Mouse (Mus musculus) urinary bladder, postnatal 25 days (tissue): ENCODE data around the gene Rem2.

ENCODE experiments used
- DNase-seq: peaks from one replicate; pipeline ENCODE4 v3.0.0; 2022; ENCODE audit warnings: low spot score

Gene Rem2

DNA sequence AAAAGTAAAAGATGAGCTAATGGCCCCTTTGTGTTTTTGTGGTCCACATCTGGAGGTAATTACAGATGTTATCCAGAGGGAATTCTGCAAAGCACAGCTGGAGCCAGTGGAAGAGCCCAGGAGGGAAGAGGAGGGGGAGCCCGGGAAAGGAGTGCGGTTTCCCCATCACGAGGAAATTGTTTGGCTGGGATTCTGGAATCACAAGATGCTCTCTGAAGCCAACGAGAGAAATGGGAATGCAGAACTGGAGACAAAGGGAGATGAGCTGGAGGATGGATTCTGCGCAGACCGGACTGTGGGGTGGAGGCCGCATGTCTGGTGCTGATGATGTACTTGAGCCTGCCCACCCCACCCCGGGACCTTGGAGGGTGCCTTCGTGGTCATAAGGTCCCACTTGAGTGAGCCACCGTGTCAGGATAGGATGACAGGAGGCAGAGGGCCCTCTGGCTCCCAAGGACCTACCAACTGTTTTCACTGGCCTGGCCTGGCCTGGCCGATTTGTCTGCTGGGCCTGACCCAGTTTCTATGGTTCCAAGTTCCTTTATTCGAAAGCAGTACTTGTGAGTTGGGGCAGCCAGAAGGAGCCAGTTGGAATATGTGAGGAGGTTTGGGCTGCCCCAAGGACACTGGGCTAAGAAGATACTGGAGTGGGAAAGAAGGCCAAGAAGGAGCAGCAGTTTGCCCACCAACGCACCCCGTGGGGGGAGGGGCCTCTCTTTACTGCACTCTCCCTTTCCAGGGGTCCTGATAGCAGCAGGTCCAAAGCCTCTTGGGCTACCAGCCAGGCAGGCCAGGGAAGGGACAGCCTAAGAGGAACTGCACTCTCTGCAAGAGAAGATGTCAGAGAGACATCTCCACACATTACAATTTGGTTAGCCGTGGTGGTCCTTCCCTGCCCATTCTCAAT lies 31.9 kb upstream of the Rem2 start:
- DNase-seq, result peak; percentile 33

DNA sequence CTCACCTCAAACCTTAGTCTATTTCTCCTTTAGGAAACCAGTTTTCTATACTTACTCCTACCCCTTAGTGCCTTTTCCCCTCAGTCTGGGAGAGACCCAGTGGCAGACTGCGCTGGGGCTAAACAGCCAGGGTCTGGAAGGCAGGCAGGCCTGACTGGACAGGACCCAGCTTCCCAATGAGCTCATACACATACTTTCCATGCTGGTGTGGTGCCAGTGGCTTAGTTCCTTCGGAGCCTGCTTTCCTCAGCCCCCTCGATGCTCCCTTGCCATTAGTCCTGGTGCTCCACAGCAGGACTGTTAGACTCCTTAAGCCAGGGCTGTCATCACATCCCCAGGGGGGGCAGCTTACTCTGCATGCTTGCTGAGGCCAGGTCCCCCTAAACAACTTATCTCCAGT lies 30.4 kb upstream of the Rem2 start:
- no peak for DNase-seq

DNA sequence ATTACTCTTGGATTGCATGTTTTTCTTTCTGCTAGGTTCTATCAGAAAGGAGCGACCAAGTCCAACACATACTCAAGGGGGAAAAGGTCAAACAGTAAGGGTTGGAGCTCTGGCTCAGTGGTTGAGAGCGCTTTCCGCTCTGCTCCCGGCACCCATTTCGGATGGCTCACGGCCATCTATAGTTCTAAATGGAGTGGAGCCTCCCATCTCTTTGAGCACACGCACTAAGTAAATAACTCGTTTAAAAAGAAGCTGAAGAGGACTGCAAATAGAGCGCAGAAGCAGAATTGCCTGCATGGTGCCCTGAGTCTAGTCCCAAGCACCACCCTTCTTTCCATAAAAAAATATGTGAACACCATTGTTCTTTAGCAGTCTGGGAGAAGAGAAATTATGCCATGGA lies 22.3 kb upstream of the Rem2 start:
- no peak for DNase-seq

DNA sequence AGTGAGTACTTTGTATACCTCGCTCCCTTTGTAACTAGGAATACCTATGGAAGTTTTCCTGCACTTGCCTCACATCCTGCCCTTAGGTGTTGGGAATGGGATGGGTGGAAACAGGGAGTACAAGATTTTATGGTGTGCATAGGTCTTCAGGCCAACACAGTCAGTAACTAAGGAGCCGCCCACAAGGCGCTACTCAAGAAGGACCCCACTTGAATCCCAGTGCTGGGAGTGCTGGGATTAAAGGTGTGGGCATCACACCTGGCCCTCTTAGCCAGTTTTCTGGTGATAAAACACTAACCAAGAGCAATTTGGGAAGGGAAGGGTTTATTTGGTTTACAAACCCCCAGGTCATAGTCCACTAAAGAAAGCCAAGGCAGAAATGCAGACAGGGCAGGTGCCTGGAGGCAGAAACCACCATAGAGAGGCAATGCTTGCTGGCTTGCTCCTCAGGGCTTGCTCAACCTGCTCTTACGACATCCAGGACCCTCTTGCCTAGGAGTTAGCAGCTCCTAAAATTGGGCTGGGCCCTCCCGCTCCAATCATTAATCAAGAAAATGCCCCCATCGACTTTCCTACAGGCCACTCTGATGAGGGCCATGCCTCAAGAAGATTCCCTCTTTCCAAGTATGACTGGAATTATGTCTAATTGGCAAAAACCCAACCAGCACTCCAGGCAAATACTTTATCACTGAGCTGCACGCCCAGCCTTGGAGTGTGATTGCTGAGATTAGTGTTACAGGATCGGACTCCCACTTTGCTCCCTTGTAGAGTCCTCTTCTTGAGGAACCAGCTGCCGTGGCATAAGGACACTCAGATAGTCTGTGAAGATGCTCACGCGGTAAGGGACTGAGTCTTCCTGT lies 21.0 kb upstream of the Rem2 start:
- no peak for DNase-seq

DNA sequence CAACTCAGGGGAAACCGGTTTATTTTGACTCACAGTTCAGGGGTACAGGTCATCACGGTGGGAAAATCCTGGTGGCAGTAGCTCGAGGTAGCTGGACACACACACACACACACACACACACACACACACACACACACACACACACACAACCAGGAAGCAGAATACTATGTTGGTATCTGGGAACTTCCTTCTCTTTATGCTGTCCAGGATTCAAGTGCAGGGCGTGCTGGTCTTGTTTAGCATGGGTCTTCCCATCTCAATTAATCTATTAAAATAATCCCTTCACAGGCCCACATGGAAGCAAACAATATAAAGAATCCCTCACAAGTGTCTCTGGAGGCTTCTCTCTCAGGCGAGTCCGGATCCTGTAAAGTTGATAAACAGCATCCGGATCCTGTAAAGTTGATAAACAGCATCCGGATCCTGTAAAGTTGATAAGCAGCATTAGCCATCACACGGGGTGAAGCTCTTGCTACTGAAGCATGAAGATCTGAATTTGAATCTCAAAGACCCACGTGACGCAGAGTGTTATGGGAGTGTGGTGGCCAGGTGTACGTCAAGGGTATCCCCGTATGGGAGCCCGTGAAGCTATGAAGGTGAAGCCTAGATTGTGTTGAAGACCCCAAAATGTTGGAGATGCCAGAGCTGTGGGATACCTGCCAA lies 17.9 kb upstream of the Rem2 start:
- no peak for DNase-seq

DNA sequence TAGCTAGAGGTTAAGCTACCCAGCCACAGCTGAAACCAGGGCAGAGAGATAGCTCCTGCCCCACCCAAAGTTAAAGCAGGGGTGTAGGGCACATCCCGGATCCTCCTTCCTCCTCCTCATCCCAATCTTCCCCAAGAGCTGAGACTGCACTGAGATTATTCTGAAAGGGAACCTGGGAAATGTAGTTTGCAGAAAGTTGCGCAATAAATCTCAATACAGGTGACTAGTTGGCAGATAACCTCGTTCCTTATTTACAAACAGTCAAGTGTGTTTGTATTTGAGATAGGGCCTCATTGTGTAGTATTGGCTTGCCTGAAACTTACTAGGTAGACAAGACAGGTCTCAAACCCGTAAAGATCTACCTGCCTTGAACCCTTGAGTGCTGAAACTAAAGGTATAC lies 13.8 kb upstream of the Rem2 start:
- DNase-seq, result no peak

DNA sequence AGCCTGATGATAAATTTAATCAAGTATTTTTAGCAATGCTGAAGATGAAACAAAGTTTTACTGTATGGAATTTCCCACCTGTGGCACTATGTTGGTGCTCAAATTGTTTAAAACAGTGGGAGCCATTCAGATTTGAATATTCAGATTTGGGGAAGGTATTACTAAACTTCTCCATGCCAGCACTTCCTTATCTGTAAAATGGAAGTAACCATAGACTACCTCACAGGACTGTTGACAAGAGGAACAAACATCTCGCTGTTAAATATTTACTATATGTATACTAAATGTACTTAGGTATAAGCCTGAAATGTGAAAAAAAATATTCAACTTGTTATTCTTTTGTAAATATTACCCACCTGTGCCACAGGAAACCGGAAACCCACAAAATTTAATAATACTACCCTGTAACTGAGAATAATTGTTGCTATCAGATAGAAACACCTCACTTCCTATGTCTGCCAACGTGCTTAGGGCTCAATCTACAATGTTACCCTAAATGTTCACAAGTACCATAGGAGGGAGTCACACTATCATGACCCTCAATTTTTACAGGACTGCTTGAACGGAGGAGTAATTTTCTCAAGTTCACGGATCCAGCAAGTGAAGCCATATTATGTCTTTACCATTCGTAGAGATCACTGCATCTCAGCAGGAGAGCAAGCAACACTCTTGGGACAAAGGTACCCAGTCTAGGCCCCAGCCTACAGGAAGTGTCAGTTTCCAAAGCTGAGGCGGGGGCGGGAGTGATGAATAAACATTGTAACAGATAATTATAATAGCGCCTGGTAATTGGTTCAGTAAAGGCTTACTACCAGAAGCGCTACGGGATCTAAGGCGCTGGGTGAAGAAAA lies 12.6 kb upstream of the Rem2 start:
- DNase-seq, result no peak

DNA sequence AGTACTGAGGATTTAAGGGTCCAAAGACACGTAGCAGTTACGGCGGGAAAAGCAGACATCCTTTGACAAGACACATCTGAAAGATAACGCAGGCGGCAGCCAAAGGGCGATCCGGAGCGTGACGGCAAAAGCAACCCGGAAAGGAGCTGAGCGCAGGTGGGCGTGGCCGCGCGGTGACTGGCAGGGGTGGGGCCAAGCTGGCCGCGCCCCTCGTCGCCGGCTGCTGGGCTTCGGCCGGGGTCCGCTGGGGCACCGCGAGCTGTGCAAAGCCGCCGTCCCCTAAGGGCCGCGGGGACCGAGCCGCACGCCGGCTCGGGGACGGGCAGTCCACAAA lies 12.0 kb upstream of the Rem2 start, which contains the start of gene Lrp10:
Gene Lrp10 (plus strand): TSS at position 179 of the 334 bp plus-strand sequence.
- DNase-seq, result peak; percentile 87

DNA sequence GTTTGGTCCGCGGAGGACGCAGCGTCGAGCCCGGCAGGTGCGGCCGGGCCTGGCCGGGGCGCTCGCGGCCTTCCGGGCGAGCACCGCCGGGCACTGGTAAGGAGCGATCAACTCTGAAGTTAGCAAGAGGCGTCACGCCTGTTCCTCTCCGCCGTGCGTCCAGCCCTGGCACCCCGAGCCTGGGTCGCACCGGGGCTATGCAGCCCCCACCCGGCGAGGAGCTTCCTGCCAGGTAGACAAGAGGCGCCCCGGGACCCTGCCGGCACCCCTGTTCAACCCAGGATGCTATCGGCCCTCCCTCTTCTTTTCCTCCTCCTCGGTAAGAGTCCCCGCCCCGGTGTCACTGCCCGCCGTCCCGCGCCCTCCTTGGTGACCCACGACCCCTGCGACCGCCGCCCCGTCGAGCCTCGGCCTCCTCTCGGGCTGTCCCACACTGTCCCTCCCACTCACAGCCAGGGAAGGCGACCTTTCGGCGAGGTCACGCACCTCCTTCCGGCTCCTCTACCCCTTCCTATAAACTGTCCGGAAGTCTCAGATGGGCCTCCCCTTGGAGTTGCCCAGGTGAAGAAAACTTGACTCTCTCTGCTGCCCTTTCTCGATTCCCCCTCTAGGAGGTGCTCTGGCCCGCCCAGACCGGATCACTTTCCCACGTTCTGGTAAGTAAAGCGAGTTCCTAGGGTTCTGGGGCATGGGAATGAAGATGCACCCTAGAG lies 11.5 kb upstream of the Rem2 start:
- peak; percentile 51 for DNase-seq

DNA sequence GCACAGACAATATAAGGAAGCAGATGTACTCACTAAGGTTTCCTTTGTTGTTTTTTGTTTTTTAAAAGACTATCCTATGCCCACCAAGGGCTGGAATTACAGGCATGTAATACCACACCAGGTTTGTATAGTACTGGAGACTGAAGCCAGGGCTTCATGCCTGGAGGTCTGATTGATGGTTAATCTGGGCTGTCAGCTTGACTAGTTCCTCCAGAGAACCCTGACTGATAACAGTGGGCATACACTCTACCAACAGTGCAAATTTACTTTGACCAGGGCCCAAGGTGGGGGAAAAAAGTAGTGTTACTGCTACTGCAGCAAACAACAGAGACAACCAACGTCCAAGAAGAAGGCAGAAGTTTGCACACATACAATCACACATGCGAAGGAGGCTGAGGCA lies 4.4 kb upstream of the Rem2 start:
- DNase-seq, result no peak

DNA sequence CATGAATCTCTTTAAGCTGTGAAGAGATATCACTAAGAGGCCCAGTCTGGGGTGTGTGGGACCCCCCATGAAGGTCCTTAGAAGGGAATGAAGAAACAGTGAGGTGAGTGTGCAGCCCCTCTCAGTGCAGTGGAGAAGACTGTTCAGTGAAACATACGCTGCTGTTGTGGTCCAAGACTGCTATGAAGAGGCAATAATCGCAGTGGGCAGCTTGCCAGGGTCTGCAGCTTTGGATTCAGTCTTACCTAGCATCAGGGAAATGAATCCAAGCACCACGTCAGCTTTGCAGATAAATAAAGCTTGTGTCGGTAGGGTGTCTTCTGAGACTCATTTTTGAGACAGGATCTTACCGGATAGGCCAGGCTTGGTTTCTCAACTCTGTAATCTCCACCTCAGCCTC lies 3.2 kb upstream of the Rem2 start:
- no peak for DNase-seq

DNA sequence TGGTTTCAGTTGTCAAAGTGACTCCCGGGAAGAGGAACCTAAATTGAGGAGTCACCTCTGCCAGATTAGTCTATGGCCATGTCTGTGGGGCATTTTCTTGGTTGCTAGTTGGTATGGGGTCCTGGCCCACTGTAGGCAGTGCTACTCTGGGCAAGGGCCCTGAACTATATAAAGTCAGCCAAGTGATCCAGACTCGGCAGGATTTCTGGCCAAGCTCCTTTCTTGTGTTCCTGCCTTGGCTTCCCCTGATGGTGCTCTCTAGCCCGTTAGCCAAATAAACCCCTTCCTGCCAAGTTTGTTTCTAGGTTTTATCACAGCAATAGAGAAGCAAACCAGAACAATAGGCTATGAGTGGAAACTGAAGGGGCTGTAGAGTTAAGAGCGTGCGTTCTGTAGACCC lies 1.2 kb upstream of the Rem2 start:
- DNase-seq, result no peak

DNA sequence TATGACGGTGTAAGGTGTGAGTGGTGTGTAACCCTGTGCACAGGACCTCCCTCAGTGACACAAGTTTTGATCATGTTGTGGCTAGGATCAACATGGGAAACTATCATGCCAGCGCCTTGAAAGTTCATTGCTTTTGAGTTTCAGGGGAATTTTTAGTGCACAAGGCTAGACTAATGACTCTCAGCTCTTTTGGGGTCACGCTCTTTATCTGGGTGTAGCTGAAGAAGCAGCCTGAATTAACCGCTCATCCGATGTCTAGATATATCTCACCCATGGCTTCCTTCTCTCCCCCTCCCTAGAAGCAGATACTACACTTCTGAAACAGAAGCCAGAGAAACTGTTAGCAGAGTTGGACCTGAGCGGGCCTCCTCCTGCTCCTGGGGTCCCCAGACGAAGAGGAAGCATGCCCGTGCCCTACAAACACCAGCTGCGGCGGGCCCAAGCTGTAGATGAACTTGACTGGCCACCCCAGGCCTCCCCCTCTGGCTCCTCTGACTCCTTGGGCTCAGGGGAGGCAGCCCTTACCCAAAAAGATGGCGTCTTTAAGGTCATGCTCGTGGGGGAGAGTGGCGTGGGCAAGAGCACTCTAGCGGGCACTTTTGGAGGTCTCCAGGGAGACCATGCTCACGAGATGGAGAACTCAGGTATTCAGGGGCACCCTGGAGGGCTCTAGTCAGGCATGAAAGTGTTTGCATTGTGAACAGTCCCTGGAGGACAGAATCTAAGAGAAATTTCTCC lies 1.4 kb downstream of the Rem2 start:
- DNase-seq, result no peak

DNA sequence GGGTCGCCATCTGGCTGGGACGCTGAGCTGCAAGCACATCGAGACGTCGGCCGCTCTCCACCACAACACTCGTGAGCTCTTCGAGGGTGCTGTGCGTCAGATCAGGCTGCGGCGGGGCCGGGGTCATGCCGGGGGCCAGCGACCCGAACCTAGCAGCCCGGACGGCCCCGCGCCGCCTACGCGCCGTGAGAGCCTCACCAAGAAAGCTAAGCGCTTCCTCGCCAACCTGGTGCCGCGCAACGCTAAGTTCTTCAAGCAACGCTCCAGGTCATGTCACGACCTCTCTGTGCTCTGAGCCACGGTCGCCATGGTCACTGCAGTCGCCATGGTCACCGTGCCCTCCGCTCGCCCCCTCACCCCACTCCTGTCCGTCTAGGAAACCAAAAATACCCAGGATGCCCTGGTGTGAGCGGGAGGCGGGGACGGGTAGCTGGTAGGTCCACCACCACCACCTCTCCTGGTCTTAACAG lies 3.6 kb downstream of the Rem2 start:
- no peak for DNase-seq

DNA sequence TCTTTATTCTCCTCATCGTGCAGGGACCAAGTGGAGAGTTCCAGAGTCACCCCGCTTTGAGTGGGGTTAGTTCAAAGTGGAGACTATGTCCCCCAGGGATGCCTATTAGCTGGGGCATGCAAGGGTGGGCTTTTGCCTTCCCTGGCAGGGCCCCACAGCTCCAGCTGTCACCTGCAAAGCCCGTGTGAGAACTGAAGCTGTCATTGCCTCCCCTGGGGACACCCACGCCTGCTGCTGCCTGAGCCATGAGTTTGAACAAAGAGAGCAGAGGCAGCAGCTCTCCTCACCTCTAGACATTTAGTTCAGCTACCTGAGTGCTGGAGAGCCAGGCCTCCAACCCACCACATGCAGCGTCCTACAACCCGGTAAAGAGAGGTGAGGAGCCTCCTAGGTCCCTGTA lies 4.8 kb downstream of the Rem2 start:
- no peak for DNase-seq

DNA sequence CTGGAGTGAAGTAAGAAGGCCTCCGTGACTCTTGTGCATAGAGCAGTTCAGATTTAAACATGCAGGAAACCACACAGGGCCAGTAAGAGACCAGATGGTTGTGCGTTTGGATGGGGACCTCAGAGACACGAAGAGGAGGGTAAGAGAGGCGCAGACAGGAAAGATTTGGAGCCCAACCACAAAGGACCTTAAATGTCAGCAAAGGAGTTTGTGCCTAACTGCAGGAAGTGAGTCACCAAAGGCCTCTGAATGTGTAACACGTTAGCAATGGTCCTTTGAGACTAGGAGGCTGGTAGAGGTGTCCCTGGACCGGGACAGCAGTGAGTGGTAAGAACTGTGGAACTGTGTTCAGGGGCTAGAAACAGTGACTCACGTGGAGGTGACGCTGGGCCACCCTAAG lies 5.5 kb downstream of the Rem2 start:
- DNase-seq, result no peak

DNA sequence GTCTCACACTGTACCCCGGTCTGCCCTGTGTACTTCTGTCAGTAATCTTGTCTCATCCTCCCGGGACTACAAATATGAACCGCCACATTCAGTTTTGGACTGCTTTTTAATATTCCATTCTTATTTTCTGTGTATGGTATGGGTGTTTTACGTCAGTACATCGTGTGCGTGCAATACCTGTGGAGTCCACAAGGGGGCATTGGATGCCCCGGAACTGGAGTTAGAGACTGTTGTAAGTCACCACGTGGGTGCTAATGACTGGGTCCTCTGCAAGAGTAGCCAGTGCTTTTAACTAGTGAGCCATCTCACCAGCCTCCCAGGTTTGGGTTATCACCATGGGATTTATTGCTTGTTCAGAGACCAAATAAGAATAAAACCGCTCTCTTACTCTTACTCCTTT lies 6.6 kb downstream of the Rem2 start:
- peak; percentile 23 for DNase-seq

DNA sequence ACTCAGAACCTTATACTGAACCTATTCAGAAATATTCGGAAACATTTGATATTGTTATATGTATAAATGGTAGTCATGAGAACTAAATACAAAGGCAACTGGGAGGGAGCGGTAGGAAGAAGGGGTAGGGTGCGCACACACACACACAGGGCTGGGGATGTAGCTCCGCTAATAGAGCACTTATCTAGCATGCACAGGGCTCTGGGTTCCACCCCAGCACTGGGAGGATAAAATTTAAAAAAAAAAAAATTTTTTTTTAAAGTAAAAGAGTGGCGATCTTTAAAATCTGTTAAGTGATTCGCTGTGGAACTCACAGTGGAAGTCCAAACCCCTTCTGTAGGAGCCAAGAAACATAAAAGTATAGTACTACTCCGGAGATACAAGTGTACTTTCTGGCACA lies 10.0 kb downstream of the Rem2 start:
- DNase-seq, result no peak

DNA sequence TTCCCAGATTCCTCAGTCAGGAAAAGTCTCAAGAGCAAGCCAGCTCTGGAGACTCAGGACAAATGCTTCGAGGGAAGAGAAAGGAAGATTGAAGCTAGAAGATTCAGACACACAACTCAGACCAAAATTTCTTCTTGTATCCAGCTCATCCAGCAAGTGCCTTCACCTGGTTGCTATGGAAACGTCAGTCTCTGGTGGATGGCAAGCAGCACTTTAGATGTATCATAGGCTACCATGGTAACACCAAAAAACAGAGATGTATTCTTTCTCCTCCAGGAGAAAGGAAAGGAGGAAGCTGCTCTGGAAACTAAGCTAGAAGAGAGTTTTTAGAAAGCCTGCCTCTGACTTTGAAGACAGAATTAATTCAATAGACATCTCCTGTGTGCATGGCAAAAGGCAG lies 11.8 kb downstream of the Rem2 start:
- DNase-seq, result no peak

DNA sequence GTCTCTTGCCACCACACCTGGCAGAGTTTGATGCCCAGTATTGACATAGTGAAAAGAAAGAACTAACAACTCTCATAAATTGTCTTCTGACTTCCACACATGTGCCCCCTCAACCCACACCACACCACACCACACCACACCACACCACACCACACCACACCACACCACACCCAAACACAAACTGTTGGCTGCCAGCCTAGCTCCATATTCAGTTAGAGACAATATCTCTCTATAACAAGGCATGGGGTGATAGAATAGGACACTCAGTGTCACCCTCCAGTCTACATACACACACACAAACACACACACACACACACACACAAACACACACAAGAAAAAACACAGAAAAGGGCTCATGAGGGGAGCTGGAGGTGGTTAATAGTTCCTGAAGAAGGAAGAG lies 12.4 kb downstream of the Rem2 start:
- DNase-seq, result no peak
